Mouse (Mus musculus): ENCODE measurements around the gene Emc9.

- TF ChIP-seq CTCF (IDR thresholded peaks at IDR 0.05; ENCODE audit: control insufficient read depth, insufficient read depth, low read length) (no peak), POLR2A (IDR thresholded peaks at IDR 0.05; ENCODE audit: borderline replicate concordance, control insufficient read depth, low read depth, low read length) (peak; percentile 60; the same call in 1 of the 2 replicates)
Observed at GRCm38 (mm10) chr14:55591331-55591891, 6.3 kb upstream of the Emc9 start, which contains the start of gene Rnf31.

All from bone marrow, adult 2 months (tissue).